Mouse (Mus musculus) liver, adult (tissue): ENCODE measurements around the gene Ppp1r2.

Experiments used
- GATA4 ChIP-seq: IDR thresholded peaks from 2 replicates; pipeline ENCODE4 v1.6.1; 2014; ENCODE audit warnings: mild to moderate bottlenecking, low read length; ENCODE audit not compliant: insufficient replicate concordance

Ppp1r2 gene

GRCm38 (mm10) chr16:31227746-31228145 is 47.3 kb downstream of the Ppp1r2 start:
- TF ChIP-seq GATA4 = no peak

GRCm38 (mm10) chr16:31215271-31215670 is 59.8 kb downstream of the Ppp1r2 start:
- TF ChIP-seq GATA4 = no peak

- no peak for TF ChIP-seq GATA4
Observed at GRCm38 (mm10) chr16:31213463-31213862, 61.6 kb downstream of the Ppp1r2 start.

- peak; percentile 48; the same call in 1 of the 2 replicates for TF ChIP-seq GATA4
Observed at GRCm38 (mm10) chr16:31211503-31211902, 63.6 kb downstream of the Ppp1r2 start.

GRCm38 (mm10) chr16:31210453-31210852 is 64.6 kb downstream of the Ppp1r2 start:
- TF ChIP-seq GATA4 = no peak

GRCm38 (mm10) chr16:31209911-31210310 is 65.2 kb downstream of the Ppp1r2 start:
- TF ChIP-seq GATA4 = no peak

GRCm38 (mm10) chr16:31205726-31206125 is 69.4 kb downstream of the Ppp1r2 start:
- no peak for TF ChIP-seq GATA4

- TF ChIP-seq GATA4 = no peak
Observed at GRCm38 (mm10) chr16:31205187-31205586, 69.9 kb downstream of the Ppp1r2 start.

GRCm38 (mm10) chr16:31204216-31204615 is 70.9 kb downstream of the Ppp1r2 start:
- TF ChIP-seq GATA4 = no peak

- TF ChIP-seq GATA4 = peak; percentile 77; the same call in 1 of the 2 replicates
Observed at GRCm38 (mm10) chr16:31201704-31202103, 73.4 kb downstream of the Ppp1r2 start.
